Mouse (Mus musculus) yolk sac, embryonic 10.5 days (tissue): ENCODE results near the gene Armc2.

ENCODE experiments used
- DNase-seq: peaks from one replicate; pipeline ENCODE4 v3.0.0-alpha.2; 2017; ENCODE audit warnings: low spot score

The Armc2 gene

DNA sequence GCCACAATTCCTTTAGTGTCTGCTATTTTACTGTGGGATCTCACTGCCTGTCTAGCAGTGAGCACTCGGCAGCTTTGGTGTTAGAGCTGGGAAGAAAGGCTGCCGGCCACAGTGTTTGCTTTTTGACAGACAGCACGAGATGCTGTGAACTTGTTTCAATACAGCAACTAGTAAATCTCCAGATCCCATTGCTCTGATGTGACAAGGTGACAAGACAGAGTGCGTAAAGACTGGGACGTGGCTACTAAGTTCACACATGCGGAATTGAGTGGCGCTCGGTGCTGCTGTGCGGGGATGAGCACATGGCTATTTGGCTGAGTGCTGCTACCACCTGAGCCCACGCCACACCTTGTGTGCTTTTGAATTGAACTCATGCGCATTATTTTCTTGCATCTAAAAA, 110.8 kb downstream of the Armc2 start:
- no peak for DNase-seq

- no peak for DNase-seq
These were observed 116.4 kb downstream of the Armc2 start for GRCm38 (mm10) chr10:41901864-41902263.

DNA sequence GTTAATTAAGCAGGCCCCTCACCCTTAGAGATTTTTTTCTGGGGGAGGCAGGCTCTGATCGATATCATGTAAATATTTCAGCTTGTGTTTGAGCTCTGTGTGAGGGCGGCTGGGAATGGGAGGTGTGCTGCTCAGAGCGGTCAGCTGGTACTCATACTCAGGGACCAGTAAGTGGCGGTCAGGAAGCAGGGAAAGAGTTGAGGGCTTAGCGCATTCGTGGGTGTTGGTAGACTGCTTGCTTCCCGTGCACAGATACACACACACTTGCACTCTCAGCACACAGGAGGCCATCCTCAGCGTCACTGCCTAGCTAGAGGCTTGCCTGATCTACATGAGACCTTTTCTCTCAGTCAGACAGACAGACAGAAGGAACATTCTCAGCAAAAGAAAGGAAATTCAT, 116.8 kb downstream of the Armc2 start:
- DNase-seq: no peak

DNA sequence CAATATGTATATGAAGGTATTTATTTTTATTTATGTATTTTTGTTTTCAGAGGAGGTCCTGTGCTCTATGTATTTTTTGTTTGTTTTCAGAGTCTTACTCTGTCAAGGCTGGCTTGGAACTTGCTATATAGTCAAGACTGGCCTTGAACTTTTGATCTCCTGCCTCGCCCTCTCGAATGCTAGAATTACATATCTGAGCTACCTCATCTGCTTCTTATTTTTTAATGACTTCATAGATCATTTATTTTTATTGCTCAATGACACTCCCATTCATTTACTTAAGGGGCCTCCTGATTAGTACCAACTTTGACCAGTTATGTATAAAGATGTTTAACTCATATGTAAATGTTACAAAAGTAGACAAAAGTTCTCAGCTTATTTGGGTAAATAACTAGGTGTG, 121.4 kb downstream of the Armc2 start:
- DNase-seq: no peak

GRCm38 (mm10) chr10:41896425-41896824, 121.8 kb downstream of the Armc2 start:
- DNase-seq: no peak

DNA sequence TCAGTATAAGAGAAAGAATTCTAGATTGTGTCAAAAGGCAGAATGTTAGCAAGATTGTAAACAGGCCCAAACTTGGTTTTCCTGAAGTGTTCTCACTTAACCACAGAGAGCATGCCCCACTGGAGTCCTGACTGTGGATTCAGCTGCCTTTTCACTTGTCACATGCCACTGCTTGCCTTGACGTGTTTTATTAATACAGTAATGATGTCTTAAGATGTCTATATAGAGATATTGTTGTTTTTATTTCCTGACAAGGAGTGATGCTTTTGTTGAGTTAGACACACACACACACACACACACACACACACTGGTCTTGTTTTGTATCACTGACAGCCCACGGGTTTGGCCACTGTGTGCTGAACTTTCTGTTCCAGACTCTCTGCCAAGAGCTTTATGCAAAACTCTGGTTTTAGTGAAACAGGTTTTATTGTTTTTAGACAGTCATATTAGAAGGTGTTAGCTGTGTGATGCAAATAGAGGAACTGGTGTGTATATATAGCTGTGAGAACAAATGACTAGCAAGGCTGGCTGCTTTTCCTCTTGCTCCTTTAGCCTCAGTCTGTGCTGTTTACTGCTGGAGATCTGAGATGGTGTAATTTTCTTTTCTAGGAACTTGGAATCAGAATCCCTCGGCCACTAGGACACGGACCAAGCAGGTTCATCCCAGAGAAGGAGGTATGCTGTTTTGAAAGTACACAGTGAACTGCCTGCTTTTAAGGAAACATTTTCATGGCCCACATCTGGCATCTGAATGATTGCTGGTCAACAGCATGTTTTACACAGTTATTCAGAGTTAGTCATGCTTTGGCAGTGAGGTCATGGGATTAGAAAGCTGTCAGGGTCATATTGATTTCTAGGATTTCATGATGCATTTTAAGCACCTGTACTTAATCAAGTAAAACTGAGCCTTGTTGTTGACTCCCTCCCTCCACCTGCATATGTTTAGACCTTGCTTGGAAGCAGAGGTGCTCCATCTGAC, 124.5 kb downstream of the Armc2 start:
- no peak for DNase-seq

DNA sequence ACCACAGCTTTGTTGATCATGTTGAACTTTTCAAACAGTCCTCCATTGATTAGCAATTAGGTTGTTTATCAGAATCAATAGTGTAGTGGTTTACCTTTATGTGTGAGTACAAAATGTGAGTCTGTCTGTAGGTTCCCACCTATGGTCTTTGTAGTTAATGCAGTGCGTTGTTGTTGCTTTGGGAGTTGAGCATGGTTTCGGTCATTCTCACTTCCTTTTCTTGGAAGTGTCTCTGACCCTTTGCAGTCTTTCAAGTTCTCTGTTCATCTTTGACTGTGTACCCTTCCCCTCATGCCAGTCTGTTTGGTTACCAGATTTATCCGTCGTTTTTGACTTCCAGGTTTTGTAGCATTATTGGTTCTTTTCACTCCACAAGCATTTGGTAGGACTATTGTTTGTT, 126.9 kb downstream of the Armc2 start:
- no peak for DNase-seq

- no peak for DNase-seq
These were observed 127.7 kb downstream of the Armc2 start for GRCm38 (mm10) chr10:41890537-41890936.

- no peak for DNase-seq
These were observed 128.7 kb downstream of the Armc2 start for GRCm38 (mm10) chr10:41889566-41889965.

DNA sequence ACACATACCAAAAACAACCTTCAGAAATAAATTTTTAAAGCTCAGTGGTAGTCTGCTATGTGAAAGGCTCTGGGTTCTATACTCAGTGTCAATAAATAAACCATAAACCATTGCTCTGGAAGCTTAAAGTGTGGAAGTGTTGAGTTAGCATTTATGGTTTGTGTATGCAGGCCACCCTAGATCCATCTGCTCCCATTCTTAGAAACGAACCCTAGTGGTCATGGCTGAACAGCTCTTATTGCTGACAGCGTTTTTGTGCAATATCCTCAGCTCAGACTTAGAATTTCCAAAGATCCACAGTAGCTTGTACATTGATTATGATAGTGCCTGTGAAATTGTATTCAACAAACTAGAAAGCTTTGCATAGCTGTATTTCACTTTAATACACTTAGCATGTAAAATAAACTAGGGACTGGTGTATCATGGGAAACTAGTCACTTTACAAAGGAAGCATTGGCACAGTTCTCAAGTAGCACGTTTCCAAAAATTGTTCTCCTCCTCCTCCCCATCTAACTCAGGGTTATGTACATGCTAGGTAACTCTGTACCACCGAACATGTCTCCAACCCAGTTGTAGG, 129.8 kb downstream of the Armc2 start:
- peak; percentile 12 for DNase-seq

DNA sequence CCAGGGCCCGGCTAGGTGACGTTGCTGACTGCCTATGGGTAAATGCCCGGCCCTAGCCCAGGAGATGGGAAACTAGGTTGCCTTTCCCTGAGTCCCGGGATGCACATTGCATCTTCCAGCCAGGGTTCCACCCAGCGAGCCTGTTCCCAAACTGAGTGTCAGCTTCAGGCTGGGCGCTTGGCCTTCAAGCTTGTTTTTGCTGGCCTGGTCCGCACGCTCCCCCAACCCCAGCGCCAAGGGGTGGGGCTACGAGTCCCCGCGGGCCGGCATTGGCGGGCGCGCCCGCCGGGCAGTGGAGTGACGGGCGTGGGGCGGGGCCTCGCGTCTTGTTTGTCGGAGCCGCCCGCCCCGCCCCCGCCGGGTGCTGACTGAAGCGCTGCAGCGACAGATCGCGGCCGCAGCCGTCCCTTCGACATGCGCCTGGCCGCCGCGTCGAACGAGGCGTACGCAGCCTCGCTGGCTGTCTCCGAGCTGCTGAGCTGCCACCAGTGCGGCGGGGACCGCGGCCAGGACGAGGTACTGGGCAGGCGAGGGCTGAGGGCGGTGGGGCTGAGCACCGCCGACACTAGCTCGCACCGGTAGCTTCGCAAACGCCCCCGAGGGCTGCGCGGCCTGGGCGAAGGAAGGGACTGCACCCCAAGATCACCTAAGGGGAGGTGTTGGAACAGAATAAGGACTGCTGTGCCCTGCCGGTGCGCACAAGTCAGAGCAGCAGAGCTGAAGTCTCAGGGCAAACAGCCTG, 131.0 kb downstream of the Armc2 start:
- DNase-seq: peak; percentile 94

DNA sequence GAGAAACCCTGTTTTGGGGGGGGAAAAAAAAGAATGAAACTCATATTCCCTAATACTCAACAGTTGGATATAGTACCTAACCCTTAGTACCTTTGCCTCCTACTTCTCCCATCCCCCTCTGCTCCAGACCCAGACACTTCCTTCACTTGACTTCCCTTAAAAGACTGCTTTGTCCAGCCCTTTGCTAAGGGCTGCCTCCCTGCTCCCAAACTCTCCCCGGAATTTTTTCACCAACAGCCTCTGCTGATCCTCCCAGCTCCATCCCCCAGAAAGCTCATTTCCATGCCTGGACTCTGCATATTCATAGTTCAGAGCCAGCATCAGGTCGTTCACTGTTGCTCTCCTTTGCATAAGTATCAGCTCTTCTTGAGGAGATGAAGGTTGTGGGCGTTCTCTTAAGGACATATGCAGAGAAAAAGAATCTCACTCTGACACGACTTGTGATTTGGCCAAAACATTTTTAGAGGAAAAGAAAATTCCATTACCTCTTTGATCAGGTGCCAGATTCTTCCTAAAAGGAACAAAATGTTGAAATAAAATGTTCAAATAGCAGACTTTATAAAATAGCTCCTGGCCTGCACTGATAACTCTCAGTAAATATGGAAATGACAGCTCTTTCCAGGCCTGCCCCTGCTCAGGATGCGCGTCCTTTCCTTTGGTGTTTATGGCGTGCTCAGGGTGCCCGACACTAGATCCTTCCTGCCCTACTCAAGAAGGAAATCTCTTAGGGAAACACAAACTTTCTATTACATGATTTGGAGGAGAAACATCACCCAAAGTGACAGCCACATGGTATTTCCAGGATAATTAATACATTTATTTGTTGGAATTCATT, 134.3 kb downstream of the Armc2 start:
- no peak for DNase-seq

GRCm38 (mm10) chr10:41881438-41881837, 136.8 kb downstream of the Armc2 start:
- DNase-seq: no peak

DNA sequence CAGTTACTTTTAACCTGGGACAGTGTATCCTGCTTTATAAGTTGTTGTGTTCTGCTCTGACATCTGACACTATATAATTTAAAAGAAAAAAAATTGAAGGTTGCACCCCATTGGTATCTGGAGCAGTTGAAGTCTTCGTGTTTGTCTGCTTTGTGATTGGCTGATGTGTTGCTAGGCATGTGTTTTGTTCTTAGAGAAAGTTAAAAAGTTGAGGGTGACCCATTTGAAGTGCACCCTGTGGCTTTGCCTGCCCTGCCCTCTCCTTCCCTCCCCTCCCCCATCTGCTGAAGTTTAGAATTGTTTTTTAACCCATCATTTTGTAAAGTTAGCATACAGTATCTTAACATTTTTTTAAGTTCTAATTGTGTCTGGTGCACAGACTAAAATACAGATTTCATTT, 137.5 kb downstream of the Armc2 start:
- no peak for DNase-seq

- no peak for DNase-seq
These were observed 138.0 kb downstream of the Armc2 start for GRCm38 (mm10) chr10:41880206-41880605.

- no peak for DNase-seq
These were observed 138.6 kb downstream of the Armc2 start for GRCm38 (mm10) chr10:41879675-41880074.

GRCm38 (mm10) chr10:41878344-41878743, 139.9 kb downstream of the Armc2 start:
- DNase-seq: no peak

- DNase-seq: no peak
These were observed 142.6 kb downstream of the Armc2 start for GRCm38 (mm10) chr10:41875624-41876023.

GRCm38 (mm10) chr10:41871564-41871963, 146.7 kb downstream of the Armc2 start:
- DNase-seq: no peak

DNA sequence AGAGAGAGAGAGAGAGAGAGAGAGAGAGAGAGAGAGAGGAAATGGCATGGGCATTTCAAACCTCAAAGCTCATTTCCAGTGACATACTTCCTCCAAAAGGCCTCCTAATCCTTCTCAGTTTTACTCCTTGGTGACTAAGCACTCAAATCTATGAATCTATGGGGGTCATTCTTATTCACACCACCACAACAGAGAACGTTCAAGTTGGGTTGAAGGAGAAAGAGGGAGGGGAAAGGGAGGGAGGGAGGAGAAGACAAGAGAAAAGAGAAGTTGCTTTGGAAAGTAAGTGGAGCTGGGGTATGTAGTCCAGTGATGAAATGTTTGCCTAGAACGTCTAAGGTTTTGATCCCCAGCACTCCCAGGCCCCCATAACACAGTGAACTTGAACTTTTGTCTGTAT, 148.1 kb downstream of the Armc2 start:
- DNase-seq: no peak

DNA sequence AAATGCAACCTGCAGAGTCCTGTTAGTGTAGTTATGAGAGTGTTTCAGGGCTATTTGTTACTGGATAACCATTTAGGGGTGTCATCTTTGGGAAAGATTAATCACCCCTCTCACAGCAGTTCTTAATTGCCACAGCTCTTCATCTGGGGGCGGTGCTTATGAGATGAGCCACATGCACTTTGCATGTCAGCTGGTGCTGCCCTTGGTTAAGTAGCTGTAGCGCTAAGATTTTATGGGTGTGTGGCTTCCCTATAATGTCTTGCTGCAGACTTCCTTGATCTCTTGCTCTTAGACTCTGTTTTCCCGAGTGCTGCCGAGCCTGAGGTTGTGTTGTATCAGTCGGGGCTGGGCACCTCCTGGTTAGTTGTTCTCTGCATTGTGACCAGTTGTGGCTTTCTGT, 150.3 kb downstream of the Armc2 start:
- no peak for DNase-seq

DNA sequence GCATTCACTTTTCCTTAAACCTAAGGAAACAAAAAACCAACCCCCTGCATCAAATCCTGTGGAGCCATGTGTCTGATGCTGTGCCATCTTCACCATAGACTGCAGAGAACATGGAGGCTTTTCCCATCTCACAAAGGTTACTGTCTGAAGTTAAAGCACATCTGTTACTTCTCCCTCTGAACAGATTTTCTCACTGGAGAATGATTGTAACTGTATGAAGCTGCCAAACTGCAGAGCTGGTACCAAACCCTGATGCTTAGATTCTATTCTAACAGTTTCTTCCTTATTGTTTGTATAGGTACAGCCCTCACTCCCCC, 151.4 kb downstream of the Armc2 start:
- DNase-seq: no peak
